Mouse (Mus musculus) stomach, postnatal 0 days (tissue): ENCODE measurements at regions not wholly inside any gene's neighbourhood (a gene's known extent, or its start where the extent isn't known, plus 50 kb on each side); places are given as distances from the start of the nearest gene placed in this dataset.

Experiments
- ATAC-seq: fragments of 200-750 bp; cut with Nextera tagmentation; 2 replicates; pipeline ENCODE4 v1.8.0; 2017; ENCODE audit not compliant: low FRiP score, low TSS enrichment
- DNase-seq: peaks from one replicate; pipeline ENCODE4 v3.0.0-alpha.2; 2016; ENCODE audit warnings: low spot score
- H3K27ac ChIP-seq: fragments of 300-500 bp; sonication (generic); replicated peaks from 2 replicates; pipeline ENCODE4 v1.5.1; 2014; ENCODE audit warnings: mild to moderate bottlenecking, control low read depth
- H3K27me3 ChIP-seq: fragments of 300-500 bp; sonication (generic); 2 replicates; pipeline ENCODE4 v1.6.1; 2014; ENCODE audit warnings: low read length; ENCODE audit not compliant: control insufficient read depth, insufficient read depth
- H3K36me3 ChIP-seq: fragments of 300-500 bp; sonication (generic); 2 replicates; pipeline ENCODE4 v1.6.1; 2014; ENCODE audit warnings: low read length, mixed read lengths; ENCODE audit not compliant: control insufficient read depth, insufficient read depth
- H3K4me1 ChIP-seq: fragments of 300-500 bp; sonication (generic); replicated peaks from 2 replicates; pipeline ENCODE4 v1.6.1; 2014; ENCODE audit warnings: antibody characterized with exemption; ENCODE audit not compliant: control insufficient read depth, insufficient read depth
- H3K4me2 ChIP-seq: fragments of 300-500 bp; sonication (generic); replicated peaks from 2 replicates; pipeline ENCODE4 v1.6.1; 2014; ENCODE audit warnings: low read depth, mild to moderate bottlenecking, control low read depth, moderate library complexity
- H3K4me3 ChIP-seq: fragments of 300-500 bp; sonication (generic); 2 replicates; pipeline ENCODE4 v1.5.1; 2014; ENCODE audit warnings: low read depth, low read length, control low read depth
- H3K9ac ChIP-seq: fragments of 300-500 bp; sonication (generic); 2 replicates; pipeline ENCODE4 v1.6.1; 2014; ENCODE audit warnings: mild to moderate bottlenecking, low read length, control low read depth, mixed read lengths
- H3K9me3 ChIP-seq: fragments of 300-500 bp; sonication (generic); 2 replicates; pipeline ENCODE4 v1.6.1; 2016; ENCODE audit warnings: low read length; ENCODE audit not compliant: control insufficient read depth
- CTCF ChIP-seq: IDR thresholded peaks from 2 replicates; pipeline ENCODE4 v1.5.1; 2016; ENCODE audit warnings: antibody characterized with exemption, low read depth, mild to moderate bottlenecking, moderate library complexity
- EP300 ChIP-seq: optimal IDR thresholded peaks from 2 replicates; pipeline ENCODE3; 2016; ENCODE audit warnings: antibody characterized with exemption
- WGBS: fragments of 180-500 bp; shearing (Covaris S2); extraction: QIAGEN DNeasy Blood & Tissue Kit; methylation state at CpG from one replicate; pipeline ENCODE4 v1.1.7; 2014; 5-methylcytosine and 5-hydroxymethylcytosine counted together

DNA sequence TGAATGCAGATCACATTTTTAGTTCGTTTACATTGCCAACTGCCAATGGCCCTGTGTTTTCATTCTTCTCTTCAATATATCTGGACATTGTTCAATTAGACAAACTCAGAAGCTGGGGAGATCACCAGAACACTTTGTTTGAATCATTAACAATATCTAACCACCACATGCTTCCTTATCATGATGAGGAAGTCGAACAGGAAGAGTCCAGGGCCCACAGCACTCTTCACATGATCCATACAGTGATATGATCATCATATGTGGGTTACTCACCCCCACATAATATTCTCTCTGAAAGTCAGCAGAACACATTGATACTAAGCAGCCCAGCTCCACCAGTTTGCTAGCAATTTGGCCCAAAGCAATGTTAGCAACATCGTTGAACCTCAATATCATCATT, 71.0 kb upstream of the Kit start:
- H3K4me3 ChIP-seq: no peak overlapping the region
- no peaks in the 10 kb centered on the region for H3K27me3 ChIP-seq
- H3K9me3 ChIP-seq: no peaks in the 10 kb centered on the region
- no peak for TF ChIP-seq CTCF
- no peak for TF ChIP-seq EP300
- 80% methylated on average over 3 of the region's 3 CpGs for WGBS
- ATAC-seq (no peak), DNase-seq (no peak)
- H3K9ac ChIP-seq: no peak overlapping the region
- H3K4me1 ChIP-seq: no peaks in the 10 kb centered on the region
- no peak overlapping the region for H3K4me2 ChIP-seq
- H3K27ac ChIP-seq: no peak overlapping the region
- H3K36me3 ChIP-seq: no peaks in the 10 kb centered on the region

DNA sequence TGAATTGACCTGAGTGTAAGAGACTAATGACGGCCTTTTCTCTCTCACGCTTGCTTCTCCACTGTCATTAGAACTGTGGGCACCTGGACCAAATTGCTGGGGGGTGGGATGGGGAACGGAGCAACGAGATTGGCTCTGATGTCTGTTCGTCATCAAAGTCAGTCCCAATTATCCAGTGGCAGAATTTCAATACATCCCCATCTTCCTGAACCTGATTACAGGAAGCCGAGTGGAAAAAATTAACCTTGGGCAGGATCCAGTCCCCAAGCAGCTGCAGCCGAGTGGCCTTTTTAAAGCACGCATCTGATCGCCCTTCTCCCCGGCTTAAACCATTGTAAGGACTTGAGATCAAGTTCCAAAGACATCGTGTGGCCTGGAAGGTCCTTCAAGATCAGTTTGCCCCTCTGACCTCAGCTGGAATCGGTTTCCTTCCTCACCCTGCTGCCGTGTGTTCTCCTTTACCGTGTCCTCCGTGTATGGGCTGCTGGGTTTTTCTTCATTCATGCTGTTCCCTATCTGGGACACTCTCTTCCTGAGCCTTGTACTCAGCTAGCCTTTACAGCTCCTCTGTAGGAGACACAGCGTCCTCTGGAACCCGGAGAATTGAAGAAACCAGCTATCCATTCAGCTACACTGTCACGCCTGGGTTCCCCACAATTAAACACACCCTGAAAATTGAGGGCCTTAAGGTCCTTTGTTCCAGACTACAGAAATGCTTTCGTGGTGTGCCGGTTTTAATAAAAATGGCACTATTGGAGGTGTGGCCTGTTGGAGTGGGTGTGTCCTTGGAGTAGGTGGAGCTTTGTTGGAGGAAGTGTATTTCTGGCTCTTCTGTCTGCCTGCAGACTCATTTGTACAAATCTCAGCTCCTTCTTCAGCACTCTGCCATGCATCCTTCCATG, 61.9 kb upstream of the Kit start:
- DNase-seq (no peak), ATAC-seq (no peak)
- 86% methylated on average over 20 of the region's 20 CpGs for WGBS
- Histone ChIP-seq H3K27ac (no peak overlapping the region), H3K4me2 (no peak overlapping the region), H3K9ac (no peak overlapping the region), H3K27me3 (no peaks in the 10 kb centered on the region), H3K36me3 (no peaks in the 10 kb centered on the region), H3K4me3 (no peak overlapping the region), H3K9me3 (no peaks in the 10 kb centered on the region), H3K4me1 (no peaks in the 10 kb centered on the region)
- TF ChIP-seq EP300: no peak
- no peak for TF ChIP-seq CTCF

GRCm38 (mm10) chr5:75518213-75518612, 56.5 kb upstream of the Kit start:
- ATAC-seq: no peak
- 59% methylated on average over 8 of the region's 8 CpGs for WGBS
- H3K4me1 ChIP-seq: no peaks in the 10 kb centered on the region

GRCm38 (mm10) chr5:75523041-75523678, 51.6 kb upstream of the Kit start:
- no peak for DNase-seq
- Histone ChIP-seq H3K9ac (no peak overlapping the region), H3K4me3 (no peak overlapping the region), H3K27me3 (no peaks in the 10 kb centered on the region), H3K4me2 (no peak overlapping the region), H3K36me3 (no peaks in the 10 kb centered on the region), H3K4me1 (no peaks in the 10 kb centered on the region), H3K9me3 (no peaks in the 10 kb centered on the region), H3K27ac (no peak overlapping the region)
- ATAC-seq: no peak
- TF ChIP-seq EP300 (no peak), CTCF (no peak)
- 83% methylated on average over 4 of the region's 4 CpGs for WGBS

More at GRCm38 (mm10) chr5:75518213-75518612, 56.5 kb upstream of the Kit start:
- TF ChIP-seq EP300: no peak
- no peak for TF ChIP-seq CTCF
- DNase-seq: no peak
- Histone ChIP-seq H3K9ac (no peak overlapping the region), H3K9me3 (no peaks in the 10 kb centered on the region), H3K36me3 (no peaks in the 10 kb centered on the region), H3K4me2 (no peak overlapping the region), H3K27me3 (no peaks in the 10 kb centered on the region), H3K27ac (no peak overlapping the region), H3K4me3 (no peak overlapping the region)
